Mouse (Mus musculus) B cell, adult 2 months (primary cell): ENCODE measurements around the gene Gm47841.

Source experiments
- DNase-seq, 2 experiments: peaks; one replicate each; pipeline ENCODE4 v3.0.0; 2022

Gene Gm47841

GRCm38 (mm10) chr15:101047194-101047555 lies at the start of gene Gm47841:
Gene Gm47841 (minus strand): TSS chr15:101047397.
- no peak for DNase-seq

DNA sequence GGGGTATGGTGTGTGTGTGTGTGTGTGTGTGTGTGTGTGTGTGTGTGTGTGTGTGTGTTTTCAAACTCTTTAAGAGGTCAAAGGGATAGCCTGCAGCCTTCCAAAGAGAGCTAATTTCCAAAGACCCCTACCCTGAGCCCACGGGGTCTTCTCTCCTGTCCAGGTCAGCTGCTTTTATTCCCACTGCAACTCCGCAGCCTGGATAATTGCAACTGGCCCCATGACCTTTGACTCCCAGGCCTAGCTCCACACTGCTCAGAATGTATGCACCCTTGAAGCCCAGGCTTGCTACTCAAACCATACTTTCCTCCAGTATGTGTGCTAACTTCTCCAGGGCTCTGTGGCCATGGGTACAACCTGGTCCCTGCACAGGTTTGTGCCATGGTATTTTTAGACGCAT lies 48.2 kb upstream of the Gm47841 start:
- DNase-seq: no peak

GRCm38 (mm10) chr15:101094979-101095378 lies 47.8 kb upstream of the Gm47841 start:
- no peak for DNase-seq

- DNase-seq: no peak
Measured at GRCm38 (mm10) chr15:101093988-101094387, 46.8 kb upstream of the Gm47841 start.

- DNase-seq: no peak
Measured at GRCm38 (mm10) chr15:101092829-101093648, 45.8 kb upstream of the Gm47841 start.

DNA sequence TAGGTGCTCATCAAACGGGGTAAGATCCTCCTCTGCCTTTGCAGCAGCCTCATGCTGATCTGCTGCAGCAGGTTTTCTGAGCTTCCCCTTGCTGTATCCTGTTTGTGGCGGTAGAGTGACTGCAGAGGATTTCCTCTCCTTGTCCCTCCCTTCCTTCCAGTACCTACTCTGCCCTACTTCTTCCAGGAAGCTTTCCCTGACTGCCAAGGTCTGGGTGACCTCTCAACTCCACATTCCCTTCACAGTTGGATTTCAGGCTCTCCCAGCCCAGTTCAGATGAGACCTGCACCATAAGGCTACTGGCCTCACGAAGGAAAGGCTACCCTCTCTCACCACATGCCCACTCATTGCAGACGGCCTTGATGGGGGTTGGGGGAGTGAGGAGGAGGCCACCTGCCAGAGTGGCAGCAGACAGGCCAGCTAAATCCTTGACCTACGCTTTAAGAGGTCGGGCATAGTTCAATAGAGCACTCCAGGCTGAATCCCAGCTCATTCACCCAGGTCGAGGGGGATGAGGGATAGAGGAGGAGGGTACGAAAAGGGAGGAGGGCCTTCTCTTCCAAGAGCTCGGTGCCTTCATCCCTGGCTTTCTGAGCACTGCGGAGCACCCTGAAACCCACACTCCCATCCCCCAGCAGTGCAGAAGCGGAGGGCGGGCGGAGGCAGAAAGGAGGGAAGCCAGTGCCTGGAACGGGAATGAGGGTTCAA lies 45.1 kb upstream of the Gm47841 start:
- no peak for DNase-seq

DNA sequence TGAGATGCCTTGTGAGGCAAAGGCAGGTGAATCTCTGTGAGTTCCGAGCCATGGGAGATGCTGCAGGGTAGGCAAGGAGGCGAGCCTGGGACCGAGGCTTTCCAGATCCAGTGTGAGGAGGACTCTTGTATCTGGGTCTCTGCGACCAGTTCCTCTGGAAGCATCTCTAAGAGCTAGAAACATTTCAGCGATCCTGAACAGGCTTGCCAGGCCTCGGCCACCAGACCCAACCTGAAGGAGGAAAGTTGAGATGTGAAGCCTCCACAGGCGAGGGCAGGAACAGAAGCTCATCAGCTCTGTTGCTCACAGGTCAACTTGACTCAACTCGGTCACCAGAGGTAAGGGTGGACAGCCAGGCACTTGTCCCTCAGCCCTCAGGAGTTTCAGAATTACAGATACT lies 44.4 kb upstream of the Gm47841 start:
- DNase-seq: no peak

GRCm38 (mm10) chr15:101088291-101088690 lies 41.1 kb upstream of the Gm47841 start:
- DNase-seq: no peak

DNA sequence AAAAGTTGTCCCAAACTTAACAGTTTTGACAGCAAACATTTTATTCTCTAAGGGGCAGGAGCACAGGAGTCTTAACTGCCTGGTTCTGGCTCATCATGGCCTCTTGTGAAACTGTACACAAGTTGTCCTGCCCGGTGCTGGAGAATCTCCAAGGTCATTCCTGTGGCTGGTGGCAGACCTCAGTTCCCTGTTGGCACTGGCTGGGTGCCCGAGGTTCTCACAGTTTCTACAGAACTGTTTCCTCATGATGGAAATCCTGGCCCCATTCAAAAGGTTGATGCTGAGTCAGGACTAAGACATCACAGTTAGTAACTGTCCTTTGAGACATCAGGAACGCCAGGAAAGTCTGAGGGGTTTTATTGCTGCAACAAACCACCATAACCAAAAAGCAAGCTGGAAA lies 39.8 kb upstream of the Gm47841 start:
- DNase-seq: no peak

GRCm38 (mm10) chr15:101086451-101086850 lies 39.3 kb upstream of the Gm47841 start:
- DNase-seq: no peak

- DNase-seq: no peak
Measured at GRCm38 (mm10) chr15:101084499-101084898, 37.3 kb upstream of the Gm47841 start.

DNA sequence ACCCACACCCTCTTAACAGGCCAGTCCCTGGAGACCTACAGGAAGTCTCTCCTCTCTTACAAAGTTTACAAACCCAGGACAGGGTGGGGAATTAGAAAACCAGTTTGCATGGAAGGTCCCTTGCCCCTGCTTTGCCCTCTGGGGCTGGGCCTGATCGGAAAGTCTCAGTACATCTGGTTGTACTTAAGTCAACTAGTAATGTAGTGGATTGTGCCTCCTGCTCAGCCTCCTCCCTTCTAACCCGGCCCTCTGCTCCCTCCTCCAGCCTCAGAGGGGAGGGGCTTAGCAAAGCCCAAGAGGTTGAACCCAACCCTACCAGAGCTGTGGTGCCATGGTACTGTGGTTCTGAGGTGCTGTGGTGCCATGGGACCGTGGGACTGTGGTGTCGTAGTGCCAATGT lies 35.0 kb upstream of the Gm47841 start:
- DNase-seq: no peak

GRCm38 (mm10) chr15:101081035-101081548 lies 33.9 kb upstream of the Gm47841 start:
- DNase-seq: no peak

DNA sequence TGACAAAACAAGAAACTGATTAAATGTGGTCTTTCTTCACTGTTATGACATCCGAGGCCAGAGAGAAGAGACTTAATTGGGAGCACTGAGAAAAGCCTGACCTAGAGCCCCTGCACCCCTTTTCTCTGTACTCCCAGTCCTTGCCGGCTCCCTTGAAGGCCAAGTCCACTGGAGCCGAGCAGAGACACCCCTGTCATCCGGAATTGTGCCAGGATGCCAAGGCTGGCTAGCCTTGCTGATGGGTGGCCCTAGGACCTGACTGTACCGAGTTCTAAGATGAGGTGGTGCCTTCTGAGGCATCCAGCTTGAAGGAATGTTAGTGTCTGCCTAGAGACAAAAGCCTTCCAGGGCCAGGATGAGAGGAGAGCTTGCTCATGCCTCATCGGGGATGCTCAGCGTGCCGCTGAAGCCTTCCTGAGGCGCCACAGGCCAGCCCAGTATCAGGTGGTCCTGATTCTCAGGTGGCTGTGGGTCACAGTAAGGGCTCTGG lies 32.9 kb upstream of the Gm47841 start:
- no peak for DNase-seq

DNA sequence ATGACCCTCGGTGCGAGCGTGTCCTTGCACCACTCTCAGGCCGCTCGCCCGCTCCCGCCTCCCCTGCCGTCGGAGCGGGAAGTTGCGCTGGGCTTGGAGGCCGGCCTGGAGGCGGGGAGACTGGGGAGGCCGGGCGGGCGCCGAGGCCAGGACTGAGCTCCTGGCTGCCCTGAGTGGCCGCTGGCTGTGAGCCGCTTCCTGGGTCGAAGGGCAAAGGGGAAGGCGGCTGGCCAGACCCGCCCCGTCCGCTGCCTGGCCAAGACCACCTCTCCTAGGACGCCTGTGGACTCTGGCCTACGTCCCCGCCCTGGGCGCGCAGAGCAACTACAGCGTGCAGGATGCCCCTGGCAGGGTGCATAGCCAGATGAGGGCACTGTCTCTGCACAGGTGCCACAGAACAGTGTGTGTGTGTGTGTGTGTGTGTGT lies 31.5 kb upstream of the Gm47841 start:
- DNase-seq: peak in 1 of 2 experiments; percentile 8

DNA sequence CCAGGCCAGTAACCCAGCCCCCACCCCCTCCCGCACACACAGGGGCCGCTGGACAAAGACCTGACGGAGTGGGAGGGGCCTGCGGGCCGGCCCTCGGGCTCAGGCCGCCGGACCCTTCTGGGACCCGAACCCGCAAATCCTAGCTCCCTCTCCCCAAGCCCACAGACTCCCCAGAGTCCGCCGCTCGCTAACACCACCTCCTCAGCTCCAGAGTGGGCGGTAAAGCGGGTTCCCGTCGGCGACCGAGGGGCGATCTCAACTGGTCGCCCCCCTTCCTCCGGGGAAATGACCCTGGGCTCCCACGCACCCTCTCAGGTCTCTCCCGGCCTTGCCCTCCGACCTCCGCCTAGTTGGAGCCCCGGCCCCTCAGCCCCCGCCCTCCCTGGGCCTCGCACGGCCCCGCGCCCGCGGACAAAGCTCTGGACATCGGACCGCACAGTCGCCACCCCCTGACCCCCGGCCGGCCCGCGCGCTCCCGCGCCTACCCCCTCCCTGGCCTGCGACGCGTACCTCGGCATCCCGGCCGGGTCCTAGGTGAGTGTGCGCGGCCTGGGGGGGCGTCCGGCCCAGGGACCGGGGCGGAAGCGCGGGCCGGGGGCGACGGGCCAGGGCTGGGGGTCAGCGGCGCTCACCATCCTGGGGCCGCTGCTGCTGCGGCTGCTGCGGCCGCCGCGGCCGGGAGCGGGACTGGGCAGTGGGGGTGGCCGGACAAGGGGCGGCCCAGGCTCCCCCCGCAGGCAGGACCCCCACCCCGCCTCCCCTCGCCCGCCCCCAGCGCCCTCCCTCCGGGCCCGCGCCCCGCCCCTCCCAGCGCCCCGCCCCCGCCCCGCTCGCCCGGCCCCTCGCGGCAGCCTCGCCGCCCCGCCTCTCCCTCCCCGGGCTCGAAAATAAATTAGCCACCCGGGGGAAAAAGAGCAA lies 30.9 kb upstream of the Gm47841 start, which contains the start of gene Fignl2:
Gene Fignl2, minus strand, starts transcription at position 755 of the 918 bp plus-strand sequence.
- DNase-seq: no peak

- DNase-seq: no peak
Measured at GRCm38 (mm10) chr15:101077001-101077812, 30.0 kb upstream of the Gm47841 start.

- no peak for DNase-seq
Measured at GRCm38 (mm10) chr15:101076071-101077000, 29.1 kb upstream of the Gm47841 start.

DNA sequence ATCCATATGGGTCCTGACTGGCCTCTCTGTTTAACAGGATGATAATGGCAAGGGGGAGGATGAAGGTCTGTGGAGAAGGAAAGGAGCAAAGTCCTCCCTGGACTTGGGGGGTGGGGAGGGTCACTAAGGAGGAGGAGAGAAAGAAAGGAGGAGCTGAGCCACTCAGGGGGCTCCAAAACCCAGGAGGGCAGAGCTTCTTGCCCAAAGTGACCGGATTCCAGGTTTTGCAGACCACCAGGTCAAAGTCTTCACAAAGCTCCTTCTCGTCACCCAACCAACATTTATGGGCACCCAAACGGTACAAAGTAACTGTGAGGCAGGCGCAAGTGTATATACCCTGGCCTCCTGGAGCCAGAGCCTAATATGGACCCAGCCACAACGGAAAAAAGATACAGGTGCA lies 28.5 kb upstream of the Gm47841 start:
- DNase-seq: no peak

- DNase-seq: no peak
Measured at GRCm38 (mm10) chr15:101075150-101075549, 28.0 kb upstream of the Gm47841 start.

GRCm38 (mm10) chr15:101074067-101074466 lies 26.9 kb upstream of the Gm47841 start:
- no peak for DNase-seq
